Mouse (Mus musculus) lung, postnatal 0 days (tissue): ENCODE measurements around the gene Haspin.

Experiments used
- CTCF ChIP-seq: IDR thresholded peaks from 2 replicates; pipeline ENCODE4 v1.5.1; 2016; ENCODE audit warnings: antibody characterized with exemption, mild to moderate bottlenecking
- EP300 ChIP-seq: IDR thresholded peaks from 2 replicates; pipeline ENCODE4 v1.6.1; 2016; ENCODE audit warnings: antibody characterized with exemption, mild to moderate bottlenecking, control low read depth

GRCm38 (mm10) chr11:73105246-73105645 is 32.8 kb downstream of the Haspin start:
- TF ChIP-seq CTCF (no peak), EP300 (no peak)
